Mouse (Mus musculus): ENCODE measurements around the gene Mylk2.

GRCm38 (mm10) chr2:152861891-152862290 is 49.3 kb upstream of the Mylk2 start:
- no peak for TF ChIP-seq CTCF (IDR thresholded peaks at IDR 0.05; ENCODE audit: borderline replicate concordance, insufficient read depth, low read length)
- TF ChIP-seq POLR2A (IDR thresholded peaks at IDR 0.05; ENCODE audit: low read depth, low read length), result no peak
